Mouse (Mus musculus): ENCODE results near the gene Tsnaxip1. TPM values are rescaled to one million over a fixed set of nuclear protein-coding genes. Genes with fewer than 3 reads are reported as not detected.
A peak's percentile ranks its signal among the peaks of the same experiment; 100 is the strongest.

The Tsnaxip1 gene
- not detected for total RNA-seq (2021)
- long read RNA-seq, experiment 1, result 0 reads
- long read RNA-seq, experiment 2, result 0 reads

- DNase-seq (ENCODE audit: low spot score), result peak; percentile 98
Measured at GRCm38 (mm10) chr8:105826861-105827848, at the start of gene Tsnaxip1, which contains the start of gene Ranbp10. Gene Tsnaxip1, plus strand, starts transcription at chr8:105827731. Gene Ranbp10, minus strand, starts transcription at chr8:105827350.

- DNase-seq (ENCODE audit: low spot score), result no peak
Measured at GRCm38 (mm10) chr8:105777833-105778232, 49.7 kb upstream of the Tsnaxip1 start.

GRCm38 (mm10) chr8:105780298-105780697 lies 47.2 kb upstream of the Tsnaxip1 start:
- no peak for DNase-seq (ENCODE audit: low spot score)

- DNase-seq (ENCODE audit: low spot score), result peak; percentile 33
Measured at GRCm38 (mm10) chr8:105788241-105788640, 39.3 kb upstream of the Tsnaxip1 start.

- no peak for DNase-seq (ENCODE audit: low spot score)
Measured at GRCm38 (mm10) chr8:105788927-105789326, 38.6 kb upstream of the Tsnaxip1 start.

GRCm38 (mm10) chr8:105789626-105790025 lies 37.9 kb upstream of the Tsnaxip1 start:
- no peak for DNase-seq (ENCODE audit: low spot score)

- no peak for DNase-seq (ENCODE audit: low spot score)
Measured at GRCm38 (mm10) chr8:105793331-105793730, 34.2 kb upstream of the Tsnaxip1 start.

GRCm38 (mm10) chr8:105794009-105794598 lies 33.4 kb upstream of the Tsnaxip1 start:
- DNase-seq (ENCODE audit: low spot score), result no peak

- no peak for DNase-seq (ENCODE audit: low spot score)
Measured at GRCm38 (mm10) chr8:105795785-105796184, 31.7 kb upstream of the Tsnaxip1 start.

- DNase-seq (ENCODE audit: low spot score), result peak; percentile 51
Measured at GRCm38 (mm10) chr8:105798408-105798807, 29.1 kb upstream of the Tsnaxip1 start.

GRCm38 (mm10) chr8:105799091-105799812 lies 28.3 kb upstream of the Tsnaxip1 start:
- peak; percentile 90 for DNase-seq (ENCODE audit: low spot score)

- DNase-seq (ENCODE audit: low spot score), result no peak
Measured at GRCm38 (mm10) chr8:105801153-105801904, 26.2 kb upstream of the Tsnaxip1 start.

GRCm38 (mm10) chr8:105804797-105805196 lies 22.7 kb upstream of the Tsnaxip1 start:
- DNase-seq (ENCODE audit: low spot score), result no peak

- DNase-seq (ENCODE audit: low spot score), result no peak
Measured at GRCm38 (mm10) chr8:105805346-105805745, 22.2 kb upstream of the Tsnaxip1 start.

GRCm38 (mm10) chr8:105805964-105806363 lies 21.6 kb upstream of the Tsnaxip1 start:
- DNase-seq (ENCODE audit: low spot score), result no peak

GRCm38 (mm10) chr8:105807766-105808165 lies 19.8 kb upstream of the Tsnaxip1 start:
- DNase-seq (ENCODE audit: low spot score), result no peak

GRCm38 (mm10) chr8:105808480-105808879 lies 19.1 kb upstream of the Tsnaxip1 start:
- peak; percentile 68 for DNase-seq (ENCODE audit: low spot score)

GRCm38 (mm10) chr8:105810245-105810786 lies 17.2 kb upstream of the Tsnaxip1 start:
- DNase-seq (ENCODE audit: low spot score), result no peak

GRCm38 (mm10) chr8:105811061-105811460 lies 16.5 kb upstream of the Tsnaxip1 start:
- DNase-seq (ENCODE audit: low spot score), result no peak

- no peak for DNase-seq (ENCODE audit: low spot score)
Measured at GRCm38 (mm10) chr8:105811543-105811942, 16.0 kb upstream of the Tsnaxip1 start.

GRCm38 (mm10) chr8:105812511-105812910 lies 15.0 kb upstream of the Tsnaxip1 start:
- no peak for DNase-seq (ENCODE audit: low spot score)

Data from gastrocnemius, adult 18-20 months (tissue).